Mouse (Mus musculus) layer of hippocampus, adult 9-11 months (tissue): Measurements from ENCODE around the gene Galk1.
A peak's percentile ranks its signal among the peaks of the same experiment; 100 is the strongest.

Experiments
- DNase-seq: peaks from one replicate; pipeline ENCODE4 v3.0.0; 2022

The Galk1 gene

GRCm38 (mm10) chr11:116012262-116012947, at the start of gene Galk1:
TSS of gene Galk1 (minus strand) at chr11:116012719.
- DNase-seq = peak; percentile 92

GRCm38 (mm10) chr11:116061641-116062415, 49.3 kb upstream of the Galk1 start:
- DNase-seq = no peak

- DNase-seq = no peak
Measured at GRCm38 (mm10) chr11:116060596-116060995, 48.1 kb upstream of the Galk1 start.

- DNase-seq = no peak
Measured at GRCm38 (mm10) chr11:116059691-116060025, 47.1 kb upstream of the Galk1 start.

GRCm38 (mm10) chr11:116058868-116059690, 46.6 kb upstream of the Galk1 start:
- no peak for DNase-seq

GRCm38 (mm10) chr11:116058022-116058614, 45.6 kb upstream of the Galk1 start:
- no peak for DNase-seq

- no peak for DNase-seq
Measured at GRCm38 (mm10) chr11:116057237-116057881, 44.8 kb upstream of the Galk1 start.

GRCm38 (mm10) chr11:116055873-116056272, 43.4 kb upstream of the Galk1 start:
- DNase-seq = no peak

GRCm38 (mm10) chr11:116053510-116054229, 41.2 kb upstream of the Galk1 start:
- DNase-seq = no peak

- DNase-seq = no peak
Measured at GRCm38 (mm10) chr11:116050196-116050595, 37.7 kb upstream of the Galk1 start.

- DNase-seq = no peak
Measured at GRCm38 (mm10) chr11:116049610-116050009, 37.1 kb upstream of the Galk1 start.

- DNase-seq = no peak
Measured at GRCm38 (mm10) chr11:116045173-116045572, 32.7 kb upstream of the Galk1 start.

GRCm38 (mm10) chr11:116043286-116043685, 30.8 kb upstream of the Galk1 start:
- no peak for DNase-seq

- no peak for DNase-seq
Measured at GRCm38 (mm10) chr11:116042372-116043138, 30.0 kb upstream of the Galk1 start.

GRCm38 (mm10) chr11:116041833-116042232, 29.3 kb upstream of the Galk1 start:
- no peak for DNase-seq

GRCm38 (mm10) chr11:116040593-116040992, 28.1 kb upstream of the Galk1 start:
- DNase-seq = no peak

- no peak for DNase-seq
Measured at GRCm38 (mm10) chr11:116037826-116038225, 25.3 kb upstream of the Galk1 start.

- no peak for DNase-seq
Measured at GRCm38 (mm10) chr11:116036671-116037070, 24.2 kb upstream of the Galk1 start.

- DNase-seq = no peak
Measured at GRCm38 (mm10) chr11:116034584-116034983, 22.1 kb upstream of the Galk1 start.

- peak; percentile 53 for DNase-seq
Measured at GRCm38 (mm10) chr11:116030898-116031845, 18.7 kb upstream of the Galk1 start.
